Mouse (Mus musculus) stomach, postnatal 0 days (tissue): ENCODE measurements at regions not wholly inside any gene's neighbourhood (a gene's known extent, or its start where the extent isn't known, plus 50 kb on each side); places are given as distances from the start of the nearest gene placed in this dataset.

Experiments used
- CTCF ChIP-seq: IDR thresholded peaks from 2 replicates; pipeline ENCODE4 v1.5.1; 2016; ENCODE audit warnings: antibody characterized with exemption, low read depth, mild to moderate bottlenecking, moderate library complexity
- EP300 ChIP-seq: optimal IDR thresholded peaks from 2 replicates; pipeline ENCODE3; 2016; ENCODE audit warnings: antibody characterized with exemption

- TF ChIP-seq CTCF (no peak), EP300 (no peak)
Measured at GRCm38 (mm10) chr12:106726920-106727319, 716.9 kb downstream of the Vrk1 start.
